Mouse (Mus musculus) CD8-positive naive resting alpha-beta T cell, adult 2 months (primary cell): ENCODE results near the gene Ceacam19.

Source experiments
- DNase-seq, 2 experiments: peaks; one replicate each; pipeline ENCODE4 v3.0.0; 2022; ENCODE audit warnings: low read depth in 2 of 2, low spot score in 2 of 2

Ceacam19 gene

GRCm38 (mm10) chr7:19880754-19881153 lies 7.0 kb downstream of the Ceacam19 start:
- no peak for DNase-seq

- DNase-seq: no peak
These were observed 10.9 kb downstream of the Ceacam19 start for GRCm38 (mm10) chr7:19876781-19877425.

- peak in 1 of 2 experiments; percentile 54 for DNase-seq
These were observed 11.7 kb downstream of the Ceacam19 start for GRCm38 (mm10) chr7:19875948-19876682.

- DNase-seq: no peak
These were observed 15.7 kb downstream of the Ceacam19 start for GRCm38 (mm10) chr7:19871943-19872601.

GRCm38 (mm10) chr7:19871137-19871621 lies 16.6 kb downstream of the Ceacam19 start:
- DNase-seq: no peak

- DNase-seq: no peak
These were observed 19.9 kb downstream of the Ceacam19 start for GRCm38 (mm10) chr7:19867751-19868399.

- no peak for DNase-seq
These were observed 21.3 kb downstream of the Ceacam19 start for GRCm38 (mm10) chr7:19866490-19866889.

GRCm38 (mm10) chr7:19865246-19866036 lies 22.3 kb downstream of the Ceacam19 start:
- no peak for DNase-seq

GRCm38 (mm10) chr7:19864241-19864640 lies 23.5 kb downstream of the Ceacam19 start:
- DNase-seq: no peak

GRCm38 (mm10) chr7:19861199-19861598 lies 26.6 kb downstream of the Ceacam19 start, which contains the start of gene Ceacam16:
TSS of gene Ceacam16 (minus strand) at chr7:19861299.
- DNase-seq: no peak

GRCm38 (mm10) chr7:19859740-19860139 lies 28.0 kb downstream of the Ceacam19 start:
- DNase-seq: no peak

GRCm38 (mm10) chr7:19856283-19856682 lies 31.5 kb downstream of the Ceacam19 start:
- DNase-seq: no peak

- DNase-seq: no peak
These were observed 32.1 kb downstream of the Ceacam19 start for GRCm38 (mm10) chr7:19855663-19856062.

- DNase-seq: no peak
These were observed 34.2 kb downstream of the Ceacam19 start for GRCm38 (mm10) chr7:19853526-19853925.

GRCm38 (mm10) chr7:19851858-19852570 lies 35.8 kb downstream of the Ceacam19 start, which contains the start of gene Gm19345:
TSS of gene Gm19345 (plus strand) at chr7:19852003.
- no peak for DNase-seq

- no peak for DNase-seq
These were observed 43.1 kb downstream of the Ceacam19 start for GRCm38 (mm10) chr7:19844521-19845171.

GRCm38 (mm10) chr7:19843561-19843960 lies 44.2 kb downstream of the Ceacam19 start:
- DNase-seq: peak; percentile 67 to 75

GRCm38 (mm10) chr7:19842885-19843504 lies 44.8 kb downstream of the Ceacam19 start:
- no peak for DNase-seq
